Mouse (Mus musculus): ENCODE results near the gene Gm13304. TPM values are rescaled to one million over a fixed set of nuclear protein-coding genes. Genes with fewer than 3 reads are reported as not detected.
"Not testable (repeated sequence)": the region's sequence is repeated elsewhere in the genome, so short reads cannot be mapped to it uniquely, and the experiment has no call there.

The Gm13304 gene
- 0.73 TPM in 1 of 2 replicates, not detected in the other for total RNA-seq (2014; rRNA removed; ENCODE audit: low replicate concordance)
- polyA plus RNA-seq (2015; fragmentation: Nextera tagmentation; extraction: Ambion mirVana), result 1.2 and 5.1 TPM in 2 replicates

- not testable (repeated sequence) for DNase-seq (ENCODE audit: low spot score); H3K27me3 ChIP-seq (ENCODE audit: control insufficient read depth, insufficient read depth, low read length); H3K27ac ChIP-seq (ENCODE audit: low read depth); H3K4me2 ChIP-seq (ENCODE audit: low read depth, low read length); ATAC-seq (ENCODE audit: insufficient read depth, low read depth); H3K36me3 ChIP-seq (replicated peaks; ENCODE audit: control insufficient read depth, insufficient read depth, low read length); H3K9ac ChIP-seq (replicated peaks; ENCODE audit: low read depth, low read length); H3K4me3 ChIP-seq (ENCODE audit: low read depth, low read length); H3K9me3 ChIP-seq (replicated peaks; ENCODE audit: control insufficient read depth, low read length); H3K4me1 ChIP-seq (ENCODE audit: control insufficient read depth, insufficient read depth)
- WGBS, result no CpG with 5 or more reads among the region's 5 CpGs
Measured at GRCm38 (mm10) chr4:42114517-42114916, at the start of gene Gm13304. Gene Gm13304 (plus strand): TSS chr4:42114817.

GRCm38 (mm10) chr4:42090907-42091306 lies 23.7 kb upstream of the Gm13304 start, which contains the start of gene Gm3893:
Gene Gm3893 (plus strand): TSS chr4:42091207.
- not testable (repeated sequence) for H3K36me3 ChIP-seq (replicated peaks; ENCODE audit: control insufficient read depth, insufficient read depth, low read length); H3K9me3 ChIP-seq (replicated peaks; ENCODE audit: control insufficient read depth, low read length); H3K4me3 ChIP-seq (ENCODE audit: low read depth, low read length); H3K27ac ChIP-seq (ENCODE audit: low read depth); ATAC-seq (ENCODE audit: insufficient read depth, low read depth); H3K9ac ChIP-seq (replicated peaks; ENCODE audit: low read depth, low read length); H3K4me1 ChIP-seq (ENCODE audit: control insufficient read depth, insufficient read depth); DNase-seq (ENCODE audit: low spot score); H3K4me2 ChIP-seq (ENCODE audit: low read depth, low read length); H3K27me3 ChIP-seq (ENCODE audit: control insufficient read depth, insufficient read depth, low read length)
- no CpG with 5 or more reads among the region's 2 CpGs for WGBS

GRCm38 (mm10) chr4:42153136-42153535 lies 38.5 kb downstream of the Gm13304 start, which contains the start of gene Gm13306:
Gene Gm13306 (plus strand): TSS chr4:42153436.
- H3K27ac ChIP-seq (ENCODE audit: low read depth); ATAC-seq (ENCODE audit: insufficient read depth, low read depth); H3K4me2 ChIP-seq (ENCODE audit: low read depth, low read length); H3K4me3 ChIP-seq (ENCODE audit: low read depth, low read length); DNase-seq (ENCODE audit: low spot score); H3K4me1 ChIP-seq (ENCODE audit: control insufficient read depth, insufficient read depth); H3K9ac ChIP-seq (replicated peaks; ENCODE audit: low read depth, low read length); H3K9me3 ChIP-seq (replicated peaks; ENCODE audit: control insufficient read depth, low read length); H3K27me3 ChIP-seq (ENCODE audit: control insufficient read depth, insufficient read depth, low read length); H3K36me3 ChIP-seq (replicated peaks; ENCODE audit: control insufficient read depth, insufficient read depth, low read length): not testable (repeated sequence)
- no CpG with 5 or more reads among the region's 9 CpGs for WGBS

Other genes with a start within 250 kb of the Gm13304 start
- not detected in 2 replicates for gene Gm21541, start 211.2 kb upstream of the Gm13304 start, total RNA-seq (2014; rRNA removed; ENCODE audit: low replicate concordance)
- not detected in 2 replicates for gene Gm21541, start 211.2 kb upstream of the Gm13304 start, polyA plus RNA-seq (2015; fragmentation: Nextera tagmentation; extraction: Ambion mirVana)
- gene Gm20878, start 173.2 kb upstream of the Gm13304 start, total RNA-seq (2014; rRNA removed; ENCODE audit: low replicate concordance), result 0.89 TPM in 1 of 2 replicates, not detected in the other
- gene Gm20878, start 173.2 kb upstream of the Gm13304 start, polyA plus RNA-seq (2015; fragmentation: Nextera tagmentation; extraction: Ambion mirVana), result 0.92 and 1.1 TPM in 2 replicates
- gene Fam205a4, start 148.8 kb upstream of the Gm13304 start, total RNA-seq (2014; rRNA removed; ENCODE audit: low replicate concordance), result not detected in 2 replicates
- gene Fam205a4, start 148.8 kb upstream of the Gm13304 start, polyA plus RNA-seq (2015; fragmentation: Nextera tagmentation; extraction: Ambion mirVana), result 0.03 TPM in 1 of 2 replicates, not detected in the other
- gene Gm21093, start 80.1 kb upstream of the Gm13304 start, total RNA-seq (2014; rRNA removed; ENCODE audit: low replicate concordance), result 0.12 TPM in 1 of 2 replicates, not detected in the other
- not detected in 2 replicates for gene Gm21093, start 80.1 kb upstream of the Gm13304 start, polyA plus RNA-seq (2015; fragmentation: Nextera tagmentation; extraction: Ambion mirVana)
- not detected in 2 replicates for gene Gm3893, start 23.6 kb upstream of the Gm13304 start, total RNA-seq (2014; rRNA removed; ENCODE audit: low replicate concordance)
- gene Gm3893, start 23.6 kb upstream of the Gm13304 start, polyA plus RNA-seq (2015; fragmentation: Nextera tagmentation; extraction: Ambion mirVana), result not detected in 2 replicates
- not detected in 2 replicates for gene Gm13306, start 38.6 kb downstream of the Gm13304 start, total RNA-seq (2014; rRNA removed; ENCODE audit: low replicate concordance)
- 0.30 TPM in 1 of 2 replicates, not detected in the other for gene Gm13306, start 38.6 kb downstream of the Gm13304 start, polyA plus RNA-seq (2015; fragmentation: Nextera tagmentation; extraction: Ambion mirVana)
- not detected in 2 replicates for gene Gm13305, start 53.8 kb downstream of the Gm13304 start, total RNA-seq (2014; rRNA removed; ENCODE audit: low replicate concordance)
- gene Gm13305, start 53.8 kb downstream of the Gm13304 start, polyA plus RNA-seq (2015; fragmentation: Nextera tagmentation; extraction: Ambion mirVana), result 0.33 and 0.45 TPM in 2 replicates
- gene Gm10600, start 125.8 kb downstream of the Gm13304 start, total RNA-seq (2014; rRNA removed; ENCODE audit: low replicate concordance), result not detected in 2 replicates
- not detected in 2 replicates for gene Gm10600, start 125.8 kb downstream of the Gm13304 start, polyA plus RNA-seq (2015; fragmentation: Nextera tagmentation; extraction: Ambion mirVana)
- not detected in 2 replicates for gene Ccl21b, start 140.9 kb downstream of the Gm13304 start, total RNA-seq (2014; rRNA removed; ENCODE audit: low replicate concordance)
- 0.45 TPM in 1 of 2 replicates, not detected in the other for gene Ccl21b, start 140.9 kb downstream of the Gm13304 start, polyA plus RNA-seq (2015; fragmentation: Nextera tagmentation; extraction: Ambion mirVana)
- gene Gm21953, start 179.4 kb downstream of the Gm13304 start, total RNA-seq (2014; rRNA removed; ENCODE audit: low replicate concordance), result not detected in 2 replicates
- not detected in 2 replicates for gene Gm21953, start 179.4 kb downstream of the Gm13304 start, polyA plus RNA-seq (2015; fragmentation: Nextera tagmentation; extraction: Ambion mirVana)
- not detected in 2 replicates for gene Fam205a3, start 203.5 kb downstream of the Gm13304 start, total RNA-seq (2014; rRNA removed; ENCODE audit: low replicate concordance)
- not detected in 2 replicates for gene Fam205a3, start 203.5 kb downstream of the Gm13304 start, polyA plus RNA-seq (2015; fragmentation: Nextera tagmentation; extraction: Ambion mirVana)

Data from heart, postnatal 0 days (tissue).